In genomic region chr17:56664333-56664732, GRCm38 (mm10) we compare ENCODE assay signal across 10 mouse cellular contexts. TPM values are rescaled to one million over a fixed set of nuclear protein-coding genes. Genes with fewer than 3 reads are reported as not detected.
DNase-seq lines count a peak whose midpoint lies in the region; ATAC-seq and TF ChIP-seq lines count a peak whose summit lies in the region.
"Had no signal": no experiment of that assay in that cellular context is flagged by ENCODE, and none has a peak within 500 bp of the region (broad histone marks: within the 10 kb centered on the region; RNA-seq: fewer than 3 reads in every experiment).

No protein-coding gene starts in this region.

- intact Hi-C loops in gastrocnemius, postnatal 14 days (cut with DNase I; ENCODE audit: low total_unique reads): no loop called here
- intact Hi-C loops in left cerebral cortex, postnatal 14 days (cut with DNase I): no loop called here

- H3K9me3 ChIP-seq in hindbrain, embryonic 12.5 days (replicated peaks): no peaks in the 10 kb centered on the region
- no peaks in the 10 kb centered on the region for H3K9me3 ChIP-seq in hindbrain, embryonic 14.5 days (ENCODE audit: control insufficient read depth, low read length)
- H3K9me3 ChIP-seq in intestine, embryonic 14.5 days (ENCODE audit: control insufficient read depth, low read length): no peaks in the 10 kb centered on the region
- H3K9me3 ChIP-seq in neural tube, embryonic 11.5 days (ENCODE audit: control insufficient read depth, low read length): no peaks in the 10 kb centered on the region

- H3K4me2 ChIP-seq in hindbrain, embryonic 12.5 days (replicated peaks): peak overlapping the region; percentile 19
- H3K4me2 ChIP-seq in hindbrain, embryonic 14.5 days (replicated peaks): no peak overlapping the region
- peak overlapping the region; percentile 42 for H3K4me2 ChIP-seq in intestine, embryonic 14.5 days (ENCODE audit: low read length)
- peak overlapping the region; percentile 2; the same call in 1 of the 2 replicates for H3K4me2 ChIP-seq in neural tube, embryonic 11.5 days (ENCODE audit: low read depth)

- WGBS in hindbrain, embryonic 12.5 days: 2% methylated on average over 10 of the region's 10 CpGs
- WGBS in hindbrain, embryonic 14.5 days: 1% methylated on average over 10 of the region's 10 CpGs
- WGBS in intestine, embryonic 14.5 days: 6% methylated on average over 10 of the region's 10 CpGs
- WGBS in neural tube, embryonic 11.5 days: 3% methylated on average over 10 of the region's 10 CpGs
- whole genome bisulfite sequencing in kidney, adult 2 months: 15% methylated on average over 10 of the region's 10 CpGs

- no peak overlapping the region for H3K4me3 ChIP-seq in hindbrain, embryonic 12.5 days
- no peak overlapping the region for H3K4me3 ChIP-seq in hindbrain, embryonic 14.5 days (replicated peaks; ENCODE audit: low read length)
- 0 out of 2 replicates have a peak overlapping the region, but pooled peaks have one; percentile 8 for H3K4me3 ChIP-seq in intestine, embryonic 14.5 days (ENCODE audit: low read depth, low read length)
- H3K4me3 ChIP-seq in neural tube, embryonic 11.5 days (ENCODE audit: low read depth, low read length): no peak overlapping the region
- no peak overlapping the region for H3K4me3 ChIP-seq in kidney, adult 2 months (ENCODE audit: insufficient read depth, low read depth, low read length)

- 0 out of 2 replicates have a peak, but pooled peaks have one; percentile 29 for ATAC-seq in hindbrain, embryonic 12.5 days (ENCODE audit: low FRiP score)
- no peak for ATAC-seq in hindbrain, embryonic 14.5 days (ENCODE audit: low FRiP score)
- ATAC-seq in intestine, embryonic 14.5 days (replicated peaks; ENCODE audit: low FRiP score, low TSS enrichment, low read depth): peak; percentile 71
- ATAC-seq in neural tube, embryonic 11.5 days (ENCODE audit: insufficient read depth, low FRiP score, low TSS enrichment): no peak

- no peak overlapping the region for H3K27ac ChIP-seq in hindbrain, embryonic 12.5 days
- no peak overlapping the region for H3K27ac ChIP-seq in hindbrain, embryonic 14.5 days
- no peak overlapping the region; the same call in 1 of the 2 replicates for H3K27ac ChIP-seq in intestine, embryonic 14.5 days (ENCODE audit: low read depth)
- H3K27ac ChIP-seq in neural tube, embryonic 11.5 days (ENCODE audit: low read depth, low read length): no peak overlapping the region
- H3K27ac ChIP-seq in kidney, adult 2 months (ENCODE audit: insufficient read depth, low read depth, low read length): no peak overlapping the region

- TF ChIP-seq CTCF in kidney, adult 2 months (conservative IDR thresholded peaks at IDR 0.05; ENCODE audit: insufficient read depth, insufficient read length, low read depth, low read length): no peak

- peaks cover 20% of the 10 kb centered on the region for H3K27me3 ChIP-seq in hindbrain, embryonic 12.5 days
- peaks cover 9% of the 10 kb centered on the region; the same call in 1 of the 2 replicates for H3K27me3 ChIP-seq in hindbrain, embryonic 14.5 days (ENCODE audit: control insufficient read depth, insufficient read depth, low read length)
- H3K27me3 ChIP-seq in intestine, embryonic 14.5 days (replicated peaks; ENCODE audit: control insufficient read depth, insufficient read depth, low read length): no peaks in the 10 kb centered on the region; the same call in 1 of the 2 replicates
- H3K27me3 ChIP-seq in neural tube, embryonic 11.5 days (ENCODE audit: control insufficient read depth, insufficient read depth, low read length): no peaks in the 10 kb centered on the region; the same call in 1 of the 2 replicates
- H3K27me3 ChIP-seq in kidney, adult 2 months (replicated peaks; ENCODE audit: control insufficient read depth, insufficient read depth, low read length): no peaks in the 10 kb centered on the region

- peaks cover 14% of the 10 kb centered on the region for H3K4me1 ChIP-seq in hindbrain, embryonic 12.5 days
- H3K4me1 ChIP-seq in hindbrain, embryonic 14.5 days (replicated peaks; ENCODE audit: control insufficient read depth, insufficient read depth, low read length): no peaks in the 10 kb centered on the region; the same call in 1 of the 2 replicates
- H3K4me1 ChIP-seq in intestine, embryonic 14.5 days (replicated peaks; ENCODE audit: control insufficient read depth, insufficient read depth, low read length): peaks cover 12% of the 10 kb centered on the region; the same call in 1 of the 2 replicates
- H3K4me1 ChIP-seq in neural tube, embryonic 11.5 days (ENCODE audit: control insufficient read depth, insufficient read depth, low read length): peaks cover 6% of the 10 kb centered on the region; the same call in 1 of the 2 replicates
- no peaks in the 10 kb centered on the region for H3K4me1 ChIP-seq in kidney, adult 2 months (ENCODE audit: control insufficient read depth, insufficient read depth, low read length)

- no peaks in the 10 kb centered on the region for H3K36me3 ChIP-seq in hindbrain, embryonic 12.5 days
- no peaks in the 10 kb centered on the region for H3K36me3 ChIP-seq in hindbrain, embryonic 14.5 days (replicated peaks; ENCODE audit: control insufficient read depth, insufficient read depth)
- H3K36me3 ChIP-seq in intestine, embryonic 14.5 days (ENCODE audit: control insufficient read depth, insufficient read depth, low read length): no peaks in the 10 kb centered on the region
- no peaks in the 10 kb centered on the region for H3K36me3 ChIP-seq in neural tube, embryonic 11.5 days (ENCODE audit: control insufficient read depth, insufficient read depth, low read length)
- H3K36me3 ChIP-seq in kidney, adult 2 months (ENCODE audit: control insufficient read depth, insufficient read depth, low read length): no peaks in the 10 kb centered on the region

- no peak overlapping the region for H3K9ac ChIP-seq in hindbrain, embryonic 12.5 days
- no peak overlapping the region for H3K9ac ChIP-seq in hindbrain, embryonic 14.5 days
- H3K9ac ChIP-seq in intestine, embryonic 14.5 days (ENCODE audit: low read length): 0 out of 2 replicates have a peak overlapping the region, but pooled peaks have one; percentile 22
- H3K9ac ChIP-seq in neural tube, embryonic 11.5 days (ENCODE audit: low read length): peak overlapping the region; percentile 32; the same call in 1 of the 2 replicates

- DNase-seq in hindbrain, embryonic 14.5 days (ENCODE audit: low spot score): no peak
- DNase-seq in ZHBTc4 (ENCODE audit: low read depth, low spot score): peak; percentile 94
- DNase-seq in intestine, embryonic 14.5 days (ENCODE audit: low spot score): peak; percentile 74
- peak; percentile 48 for DNase-seq in neural tube, embryonic 11.5 days (ENCODE audit: low spot score)
- no peak for DNase-seq in gastrocnemius, postnatal 14 days
- no peak for DNase-seq in left cerebral cortex, postnatal 14 days (ENCODE audit: low spot score in 2 of 2)
- no peak for DNase-seq in kidney, adult 2 months
- DNase-seq: gastrocnemius, postnatal 25 days; thymus, postnatal 36 days had no signal

- no peak for TF ChIP-seq POLR2A in kidney, adult 2 months (IDR thresholded peaks at IDR 0.05; ENCODE audit: low read depth, low read length)

RNA-seq across cellular contexts. Expression of gene Ranbp3, which starts 8.8 kb away (rescaled TPM):
- 98.2 and 105 TPM in 2 replicates for polyA plus RNA-seq in hindbrain, embryonic 12.5 days (2016; fragmentation: Nextera tagmentation; extraction: Ambion mirVana)
- polyA plus RNA-seq in hindbrain, embryonic 14.5 days (2014; fragmentation: Nextera tagmentation; extraction: Ambion mirVana): 91.8 and 101 TPM in 2 replicates
- 89.6 and 96.7 TPM in 2 replicates for polyA plus RNA-seq in intestine, embryonic 14.5 days (2014; fragmentation: Nextera tagmentation; extraction: Ambion mirVana)
- 112 and 119 TPM in 2 replicates for polyA plus RNA-seq in neural tube, embryonic 11.5 days (2014; fragmentation: Nextera tagmentation; extraction: Ambion mirVana)
- 10 to 100 TPM; 34.2 to 35.1 TPM for total RNA-seq in gastrocnemius, postnatal 14 days (2021)
- 10 to 100 TPM; 87.2 to 92.9 TPM for total RNA-seq in left cerebral cortex, postnatal 14 days (2021)
- polyA plus RNA-seq in kidney, adult 2 months (2012; rRNA removed): 48.7 and 58.8 TPM in 2 replicates

RNA-seq across cellular contexts. Expression of gene Catsperd, which starts 36.4 kb away (rescaled TPM):
- 0.74 and 0.98 TPM in 2 replicates for polyA plus RNA-seq in hindbrain, embryonic 12.5 days (2016; fragmentation: Nextera tagmentation; extraction: Ambion mirVana)
- 1.2 and 1.5 TPM in 2 replicates for polyA plus RNA-seq in hindbrain, embryonic 14.5 days (2014; fragmentation: Nextera tagmentation; extraction: Ambion mirVana)
- 0.93 and 1.1 TPM in 2 replicates for polyA plus RNA-seq in intestine, embryonic 14.5 days (2014; fragmentation: Nextera tagmentation; extraction: Ambion mirVana)
- 0.54 and 0.92 TPM in 2 replicates for polyA plus RNA-seq in neural tube, embryonic 11.5 days (2014; fragmentation: Nextera tagmentation; extraction: Ambion mirVana)
- not detected for total RNA-seq in gastrocnemius, postnatal 14 days (2021)
- total RNA-seq in left cerebral cortex, postnatal 14 days (2021): under 1 TPM; 0.49 to 0.62 TPM
- 0.97 and 1.5 TPM in 2 replicates for polyA plus RNA-seq in kidney, adult 2 months (2012; rRNA removed)
- total RNA-seq: gastrocnemius, postnatal 25 days had no signal

RNA-seq across cellular contexts. Expression of gene Lonp1, which starts 37.6 kb away (rescaled TPM):
- polyA plus RNA-seq in hindbrain, embryonic 12.5 days (2016; fragmentation: Nextera tagmentation; extraction: Ambion mirVana): 50.6 and 55.5 TPM in 2 replicates
- 45.0 and 45.4 TPM in 2 replicates for polyA plus RNA-seq in hindbrain, embryonic 14.5 days (2014; fragmentation: Nextera tagmentation; extraction: Ambion mirVana)
- polyA plus RNA-seq in intestine, embryonic 14.5 days (2014; fragmentation: Nextera tagmentation; extraction: Ambion mirVana): 64.5 and 71.2 TPM in 2 replicates
- polyA plus RNA-seq in neural tube, embryonic 11.5 days (2014; fragmentation: Nextera tagmentation; extraction: Ambion mirVana): 56.0 and 56.3 TPM in 2 replicates
- 10 to 100 TPM; 50.3 to 54.5 TPM for total RNA-seq in gastrocnemius, postnatal 14 days (2021)
- total RNA-seq in left cerebral cortex, postnatal 14 days (2021): 10 to 100 TPM; 65.6 to 66.7 TPM
- 123 and 128 TPM in 2 replicates for polyA plus RNA-seq in kidney, adult 2 months (2012; rRNA removed)

RNA-seq across cellular contexts. Expression of gene Rpl36, which starts 51.1 kb away (rescaled TPM):
- polyA plus RNA-seq in hindbrain, embryonic 12.5 days (2016; fragmentation: Nextera tagmentation; extraction: Ambion mirVana): 1,045 and 1,230 TPM in 2 replicates
- polyA plus RNA-seq in hindbrain, embryonic 14.5 days (2014; fragmentation: Nextera tagmentation; extraction: Ambion mirVana): 1,005 and 1,263 TPM in 2 replicates
- polyA plus RNA-seq in intestine, embryonic 14.5 days (2014; fragmentation: Nextera tagmentation; extraction: Ambion mirVana): 2,427 and 2,673 TPM in 2 replicates
- 1,299 and 1,352 TPM in 2 replicates for polyA plus RNA-seq in neural tube, embryonic 11.5 days (2014; fragmentation: Nextera tagmentation; extraction: Ambion mirVana)
- total RNA-seq in gastrocnemius, postnatal 14 days (2021): 100 to 1,000 TPM; 679 to 780 TPM
- total RNA-seq in left cerebral cortex, postnatal 14 days (2021): 100 to 1,000 TPM; 342 to 390 TPM
- polyA plus RNA-seq in kidney, adult 2 months (2012; rRNA removed): 1,850 and 1,975 TPM in 2 replicates

RNA-seq across cellular contexts. Expression of gene Ndufa11, which starts 53.2 kb away (rescaled TPM):
- polyA plus RNA-seq in hindbrain, embryonic 12.5 days (2016; fragmentation: Nextera tagmentation; extraction: Ambion mirVana): 323 and 382 TPM in 2 replicates
- polyA plus RNA-seq in hindbrain, embryonic 14.5 days (2014; fragmentation: Nextera tagmentation; extraction: Ambion mirVana): 577 and 678 TPM in 2 replicates
- polyA plus RNA-seq in intestine, embryonic 14.5 days (2014; fragmentation: Nextera tagmentation; extraction: Ambion mirVana): 494 and 522 TPM in 2 replicates
- polyA plus RNA-seq in neural tube, embryonic 11.5 days (2014; fragmentation: Nextera tagmentation; extraction: Ambion mirVana): 403 and 406 TPM in 2 replicates
- total RNA-seq in gastrocnemius, postnatal 14 days (2021): 100 to 1,000 TPM; 433 to 458 TPM
- total RNA-seq in left cerebral cortex, postnatal 14 days (2021): 100 to 1,000 TPM; 227 to 229 TPM
- 897 and 907 TPM in 2 replicates for polyA plus RNA-seq in kidney, adult 2 months (2012; rRNA removed)

Comparison
In these comparisons a context has a peak if more than half of its experiments do, and no peak if none do; other contexts are left out.
1. ATAC-seq: peak in hindbrain, embryonic 12.5 days (single experiment) and intestine, embryonic 14.5 days (single experiment); none in hindbrain, embryonic 14.5 days (single experiment) and neural tube, embryonic 11.5 days (single experiment).
2. H3K9ac ChIP-seq: peak in intestine, embryonic 14.5 days (single experiment) and neural tube, embryonic 11.5 days (single experiment); none in hindbrain, embryonic 12.5 days (single experiment) and hindbrain, embryonic 14.5 days (single experiment).
3. DNase-seq: peak in ZHBTc4 (single experiment), intestine, embryonic 14.5 days (single experiment) and neural tube, embryonic 11.5 days (single experiment); none in hindbrain, embryonic 14.5 days (single experiment), gastrocnemius, postnatal 14 days (single experiment), left cerebral cortex, postnatal 14 days (0 of 2) and kidney, adult 2 months (single experiment).